Mouse (Mus musculus) intestine, embryonic 14.5 days (tissue): Measurements from ENCODE around the gene Fam166a. TPM values are rescaled to one million over a fixed set of nuclear protein-coding genes. Genes with fewer than 3 reads are reported as not detected.

Source experiments
- ATAC-seq: fragments of 200-750 bp; cut with Nextera tagmentation; replicated peaks from 2 replicates; pipeline ENCODE4 v1.8.0; 2017; ENCODE audit warnings: low read depth, moderate number of reproducible peaks, moderate TSS enrichment, moderate library complexity; ENCODE audit not compliant: low FRiP score, low TSS enrichment
- DNase-seq: peaks from one replicate; pipeline ENCODE4 v3.0.0-alpha.2; 2018; ENCODE audit warnings: low spot score
- H3K27ac ChIP-seq: fragments of 300-500 bp; sonication (generic); 2 replicates; pipeline ENCODE4 v1.5.1; 2014; ENCODE audit warnings: low read depth, mild to moderate bottlenecking, control low read depth
- H3K27me3 ChIP-seq: fragments of 300-500 bp; sonication (generic); replicated peaks from 2 replicates; pipeline ENCODE4 v1.6.1; 2014; ENCODE audit warnings: low read length, control low read depth; ENCODE audit not compliant: control insufficient read depth, insufficient read depth
- H3K36me3 ChIP-seq: fragments of 300-500 bp; sonication (generic); 2 replicates; pipeline ENCODE4 v1.6.1; 2014; ENCODE audit warnings: low read length, control low read depth; ENCODE audit not compliant: control insufficient read depth, insufficient read depth
- H3K4me1 ChIP-seq: fragments of 300-500 bp; sonication (generic); replicated peaks from 2 replicates; pipeline ENCODE4 v1.6.1; 2014; ENCODE audit warnings: low read length, control low read depth, mixed read lengths; ENCODE audit not compliant: control insufficient read depth, insufficient read depth
- H3K4me2 ChIP-seq: fragments of 300-500 bp; sonication (generic); 2 replicates; pipeline ENCODE4 v1.6.1; 2014; ENCODE audit warnings: low read length
- H3K4me3 ChIP-seq: fragments of 300-500 bp; sonication (generic); 2 replicates; pipeline ENCODE4 v1.5.1; 2014; ENCODE audit warnings: low read depth, low read length, control low read depth, mixed read lengths
- H3K9ac ChIP-seq: fragments of 300-500 bp; sonication (generic); 2 replicates; pipeline ENCODE4 v1.6.1; 2014; ENCODE audit warnings: mild to moderate bottlenecking, low read length
- H3K9me3 ChIP-seq: fragments of 300-500 bp; sonication (generic); 2 replicates; pipeline ENCODE4 v1.6.1; 2016; ENCODE audit warnings: low read length, control low read depth; ENCODE audit not compliant: control insufficient read depth
- WGBS: fragments of 180-500 bp; shearing (Covaris S2); extraction: QIAGEN DNeasy Blood & Tissue Kit; methylation state at CpG from one replicate; pipeline ENCODE4 v1.1.7; 2014; 5-methylcytosine and 5-hydroxymethylcytosine counted together
- polyA plus RNA-seq: library from polyadenylated mRNA; unstranded; fragments of >200 nt; fragmentation: Nextera tagmentation; extraction: Ambion mirVana; gene quantifications from 2 replicates; pipeline ENCODE4 v1.2.1, GENCODE M21; 2014

The Fam166a gene
- 0.51 TPM in 1 of 2 replicates, not detected in the other for polyA plus RNA-seq

- H3K27me3 ChIP-seq, result 0 out of 2 replicates have a peak, but pooled peaks cover 4% of the 10 kb centered on the region
- ATAC-seq, result no peak
- H3K4me3 ChIP-seq, result no peak within 1 kb of the TSS
- DNase-seq, result no peak
- no peak within 1 kb of the TSS for H3K27ac ChIP-seq
- no peaks in the 10 kb centered on the region for H3K9me3 ChIP-seq
- peaks cover 9% of the 10 kb centered on the region; the same call in 1 of the 2 replicates for H3K36me3 ChIP-seq
- H3K4me2 ChIP-seq, result no peak within 1 kb of the TSS
- no peak within 1 kb of the TSS for H3K9ac ChIP-seq
- peaks cover 2% of the 10 kb centered on the region for H3K4me1 ChIP-seq
These were observed at the start of gene Fam166a for GRCm38 (mm10) chr2:25218445-25218844. TSS of gene Fam166a (plus strand) at chr2:25218745.

GRCm38 (mm10) chr2:25169778-25170177 lies 48.8 kb upstream of the Fam166a start:
- no peaks in the 10 kb centered on the region for H3K9me3 ChIP-seq
- no peak for ATAC-seq
- H3K4me1 ChIP-seq, result peaks cover 12% of the 10 kb centered on the region
- no peaks in the 10 kb centered on the region for H3K36me3 ChIP-seq
- DNase-seq, result no peak
- H3K4me2 ChIP-seq, result no peak overlapping the region
- no peak overlapping the region for H3K27ac ChIP-seq
- no peak overlapping the region for H3K9ac ChIP-seq
- H3K27me3 ChIP-seq, result no peaks in the 10 kb centered on the region
- no peak overlapping the region for H3K4me3 ChIP-seq
- 44% methylated on average over 5 of the region's 5 CpGs for WGBS

GRCm38 (mm10) chr2:25170326-25171100 lies 48.0 kb upstream of the Fam166a start:
- H3K4me3 ChIP-seq, result no peak overlapping the region
- H3K4me2 ChIP-seq, result no peak overlapping the region
- H3K9me3 ChIP-seq, result no peaks in the 10 kb centered on the region
- peaks cover 12% of the 10 kb centered on the region for H3K4me1 ChIP-seq
- H3K27ac ChIP-seq, result no peak overlapping the region
- H3K27me3 ChIP-seq, result no peaks in the 10 kb centered on the region
- H3K36me3 ChIP-seq, result no peaks in the 10 kb centered on the region
- 57% methylated on average over 10 of the region's 10 CpGs for WGBS
- no peak for ATAC-seq
- no peak overlapping the region for H3K9ac ChIP-seq
- no peak for DNase-seq

- Histone ChIP-seq H3K9ac (no peak overlapping the region), H3K9me3 (no peaks in the 10 kb centered on the region), H3K4me3 (no peak overlapping the region), H3K36me3 (no peaks in the 10 kb centered on the region), H3K4me2 (no peak overlapping the region), H3K27ac (no peak overlapping the region), H3K27me3 (0 out of 2 replicates have a peak, but pooled peaks cover 5% of the 10 kb centered on the region), H3K4me1 (peaks cover 14% of the 10 kb centered on the region)
- ATAC-seq, result no peak
- WGBS, result 81% methylated on average over 6 of the region's 6 CpGs
- DNase-seq, result no peak
These were observed 47.3 kb upstream of the Fam166a start for GRCm38 (mm10) chr2:25171101-25171768.

- no peak for DNase-seq
- H3K4me3 ChIP-seq, result no peak overlapping the region
- H3K4me2 ChIP-seq, result no peak overlapping the region
- no peaks in the 10 kb centered on the region for H3K9me3 ChIP-seq
- WGBS, result 50% methylated on average over 1 of the region's 1 CpGs
- 0 out of 2 replicates have a peak, but pooled peaks cover 7% of the 10 kb centered on the region for H3K27me3 ChIP-seq
- H3K27ac ChIP-seq, result no peak overlapping the region
- ATAC-seq, result no peak
- no peak overlapping the region for H3K9ac ChIP-seq
- no peaks in the 10 kb centered on the region for H3K36me3 ChIP-seq
- peaks cover 17% of the 10 kb centered on the region for H3K4me1 ChIP-seq
These were observed 46.8 kb upstream of the Fam166a start for GRCm38 (mm10) chr2:25171769-25172153.

- H3K36me3 ChIP-seq, result no peaks in the 10 kb centered on the region
- WGBS, result 52% methylated on average over 8 of the region's 8 CpGs
- H3K4me2 ChIP-seq, result no peak overlapping the region
- no peak for DNase-seq
- no peak overlapping the region for H3K27ac ChIP-seq
- H3K9me3 ChIP-seq, result no peaks in the 10 kb centered on the region
- no peak for ATAC-seq
- peaks cover 20% of the 10 kb centered on the region for H3K4me1 ChIP-seq
- H3K4me3 ChIP-seq, result no peak overlapping the region
- 0 out of 2 replicates have a peak, but pooled peaks cover 11% of the 10 kb centered on the region for H3K27me3 ChIP-seq
- no peak overlapping the region for H3K9ac ChIP-seq
These were observed 45.9 kb upstream of the Fam166a start for GRCm38 (mm10) chr2:25172629-25173028.

- Histone ChIP-seq H3K36me3 (no peaks in the 10 kb centered on the region), H3K9me3 (no peaks in the 10 kb centered on the region), H3K4me1 (peaks cover 18% of the 10 kb centered on the region; the same call in 1 of the 2 replicates), H3K27me3 (peaks cover 23% of the 10 kb centered on the region), H3K4me2 (no peak overlapping the region), H3K4me3 (no peak overlapping the region), H3K27ac (no peak overlapping the region), H3K9ac (no peak overlapping the region)
- no peak for DNase-seq
- no peak for ATAC-seq
- WGBS, result 87% methylated on average over 4 of the region's 4 CpGs
These were observed 44.7 kb upstream of the Fam166a start for GRCm38 (mm10) chr2:25173821-25174220.

- no peak overlapping the region for H3K4me3 ChIP-seq
- peaks cover 36% of the 10 kb centered on the region for H3K27me3 ChIP-seq
- no peak overlapping the region for H3K27ac ChIP-seq
- 49% methylated on average over 7 of the region's 7 CpGs for WGBS
- no peak overlapping the region for H3K4me2 ChIP-seq
- ATAC-seq, result no peak
- peaks cover 15% of the 10 kb centered on the region for H3K4me1 ChIP-seq
- no peaks in the 10 kb centered on the region for H3K36me3 ChIP-seq
- no peak for DNase-seq
- H3K9me3 ChIP-seq, result no peaks in the 10 kb centered on the region
- no peak overlapping the region for H3K9ac ChIP-seq
These were observed 43.5 kb upstream of the Fam166a start for GRCm38 (mm10) chr2:25174866-25175689.
